Comparison of ENCODE assay signal across 18 mouse cellular contexts in the genomic region with DNA sequence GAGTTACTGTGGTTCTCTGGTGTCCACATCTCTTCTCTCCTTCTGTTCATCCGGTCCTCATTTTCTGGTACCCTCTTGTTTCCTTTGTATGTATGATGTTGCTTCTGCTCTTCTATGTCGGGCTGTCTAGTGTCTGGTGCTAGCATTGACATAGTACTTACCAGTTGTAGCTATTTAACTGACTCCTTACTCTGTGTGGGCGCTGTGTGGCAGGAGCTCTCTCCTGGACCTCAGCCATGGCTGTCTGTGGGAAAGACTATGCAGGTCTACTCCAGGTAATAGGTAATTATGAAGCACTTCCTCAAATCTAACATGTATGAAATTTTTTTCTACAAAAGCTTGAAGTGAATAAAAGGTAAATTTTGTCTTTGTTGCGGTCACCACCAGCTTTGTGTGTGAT.
DNase-seq lines count a peak whose midpoint lies in the region; ATAC-seq and TF ChIP-seq lines count a peak whose summit lies in the region.
"Had no signal": no experiment of that assay in that cellular context is flagged by ENCODE, and none has a peak within 500 bp of the region (broad histone marks: within the 10 kb centered on the region; RNA-seq: fewer than 3 reads in every experiment).

No protein-coding gene starts in this region.

- intact Hi-C loops in heart, adult 2 months (cut with DNase I) = no loop called here

- 80% methylated on average over 4 of the region's 4 CpGs for WGBS in heart, adult 2 months
- WGBS in limb, embryonic 10.5 days = 88% methylated on average over 4 of the region's 4 CpGs

- no peaks in the 10 kb centered on the region for H3K27me3 ChIP-seq in heart, adult 2 months (ENCODE audit: control insufficient read depth, insufficient read depth, low read length)
- H3K27me3 ChIP-seq in limb, embryonic 10.5 days (ENCODE audit: low read depth, poor library complexity, severe bottlenecking) = no peaks in the 10 kb centered on the region
- H3K27me3 ChIP-seq: embryonic facial prominence, embryonic 13.5 days; forebrain, embryonic 13.5 days; heart, embryonic 15.5 days; hindbrain, embryonic 13.5 days had no signal

- TF ChIP-seq CTCF in heart, adult 2 months (IDR thresholded peaks at IDR 0.05) = no peak

- peak; percentile 63 for DNase-seq in heart, adult 11 months
- no peak for DNase-seq in heart, adult 2 months
- peak; percentile 49 for DNase-seq in cerebellum, adult 8-10 months
- DNase-seq in cerebellum, postnatal 14 days = peak; percentile 60 to 74
- no peak for DNase-seq in gastrocnemius, postnatal 10 days
- no peak for DNase-seq in limb, embryonic 10.5 days (ENCODE audit: low spot score)
- DNase-seq: adrenal gland, postnatal 10 days; gastrocnemius, adult 2 months; gastrocnemius, postnatal 36 days; heart, adult 18-20 months; heart, postnatal 14 days; kidney, adult 11 months had no signal

- no peak overlapping the region for H3K9ac ChIP-seq in heart, adult 2 months (ENCODE audit: low read depth, low read length)
- H3K9ac ChIP-seq: embryonic facial prominence, embryonic 13.5 days; forebrain, embryonic 13.5 days; heart, embryonic 15.5 days; hindbrain, embryonic 13.5 days had no signal

- no peak overlapping the region for H3K27ac ChIP-seq in heart, adult 2 months
- H3K27ac ChIP-seq in limb, embryonic 10.5 days = no peak overlapping the region
- H3K27ac ChIP-seq: embryonic facial prominence, embryonic 13.5 days; forebrain, embryonic 13.5 days; gastrocnemius, adult 2 months; heart, embryonic 15.5 days; hindbrain, embryonic 13.5 days; hindbrain, postnatal 0 days had no signal

- H3K36me3 ChIP-seq in heart, adult 2 months (ENCODE audit: control insufficient read depth, insufficient read depth, low read length) = no peaks in the 10 kb centered on the region
- H3K36me3 ChIP-seq in limb, embryonic 10.5 days = no peaks in the 10 kb centered on the region
- H3K36me3 ChIP-seq: embryonic facial prominence, embryonic 13.5 days; heart, embryonic 15.5 days had no signal

- no peaks in the 10 kb centered on the region for H3K79me2 ChIP-seq in heart, adult 2 months (replicated peaks; ENCODE audit: control insufficient read depth, insufficient read depth, low read length)

- TF ChIP-seq EP300 in heart, adult 2 months (IDR thresholded peaks at IDR 0.05; ENCODE audit: insufficient read depth, low read depth, low read length) = no peak

- no peak for TF ChIP-seq POLR2A in heart, adult 2 months (IDR thresholded peaks at IDR 0.05; ENCODE audit: insufficient read depth, low read depth, low read length)

- no peak overlapping the region for H3K4me3 ChIP-seq in heart, adult 2 months
- no peak overlapping the region for H3K4me3 ChIP-seq in limb, embryonic 10.5 days
- H3K4me3 ChIP-seq: embryonic facial prominence, embryonic 13.5 days; forebrain, embryonic 13.5 days; gastrocnemius, adult 2 months; heart, embryonic 15.5 days; hindbrain, embryonic 13.5 days had no signal

- H3K4me1 ChIP-seq in heart, adult 2 months (ENCODE audit: control insufficient read depth, insufficient read depth, low read length) = no peaks in the 10 kb centered on the region
- no peaks in the 10 kb centered on the region for H3K4me1 ChIP-seq in limb, embryonic 10.5 days
- H3K4me1 ChIP-seq: embryonic facial prominence, embryonic 13.5 days; forebrain, embryonic 13.5 days; heart, embryonic 15.5 days had no signal

- H3K9me3 ChIP-seq in limb, embryonic 10.5 days (replicated peaks) = no peaks in the 10 kb centered on the region
- H3K9me3 ChIP-seq: embryonic facial prominence, embryonic 13.5 days; forebrain, embryonic 13.5 days; heart, embryonic 15.5 days; hindbrain, embryonic 13.5 days had no signal

- ATAC-seq in megakaryocyte-erythroid progenitor cell, adult 5-6 weeks (replicated peaks; ENCODE audit: low FRiP score, low TSS enrichment, poor library complexity, severe bottlenecking) = no peak
- ATAC-seq: forebrain, embryonic 13.5 days; hindbrain, postnatal 0 days had no signal

Comparison
In these comparisons a context has a peak if more than half of its experiments do, and no peak if none do; other contexts are left out.
1. DNase-seq: peak in heart, adult 11 months (single experiment), cerebellum, adult 8-10 months (single experiment) and cerebellum, postnatal 14 days (2 of 2); none in heart, adult 2 months (0 of 2), gastrocnemius, postnatal 10 days (single experiment) and limb, embryonic 10.5 days (single experiment).